Mouse (Mus musculus): ENCODE data around the gene Ogn. TPM values are rescaled to one million over a fixed set of nuclear protein-coding genes. Genes with fewer than 3 reads are reported as not detected.

The Ogn gene
- total RNA-seq, 2 experiments from 2014 or later, result 23.1 to 26.8 TPM

DNA sequence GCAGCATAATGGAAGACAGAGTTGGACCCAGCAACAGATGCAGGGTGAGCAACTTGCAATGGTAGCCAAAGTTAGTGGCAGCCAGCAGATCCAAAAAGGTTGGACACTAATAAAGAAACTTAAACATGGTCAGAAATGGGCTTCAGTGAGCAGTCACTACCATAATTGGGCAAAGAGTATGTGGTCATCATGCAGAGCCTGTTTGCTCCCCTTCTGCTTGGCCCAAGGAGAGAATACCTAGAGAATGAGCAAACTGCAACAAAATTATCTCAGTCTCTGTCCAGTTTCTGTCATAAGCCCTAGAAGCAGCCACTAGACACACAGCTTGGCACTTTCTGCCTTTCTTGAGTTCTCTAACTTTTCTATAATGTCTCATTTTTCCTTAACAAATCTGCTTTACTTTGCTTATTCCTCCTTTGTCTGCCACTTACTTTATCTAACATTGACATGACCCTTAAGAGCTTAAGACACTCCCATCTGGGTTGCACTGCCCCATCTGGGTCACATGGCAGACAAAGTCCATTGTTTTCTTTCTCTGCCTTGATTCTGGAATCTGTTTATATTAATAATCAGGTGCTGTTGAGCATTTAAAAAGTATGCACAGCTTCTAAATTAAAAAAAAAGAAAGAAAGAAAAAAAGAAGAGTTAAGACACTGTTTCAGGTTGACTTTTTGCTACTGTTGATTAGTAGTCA, 36.0 kb downstream of the Ogn start:
- DNase-seq, result no peak
- intact Hi-C loops (cut with DNase I), result loop anchor here (10.0 kb wide), 1 partner anchor 319 kb away; the partner anchor contains the start of gene Fgd3

- intact Hi-C loops (cut with DNase I), result loop anchor here (1.0 to 10.0 kb wide), 2 partner anchors 196 to 320 kb away; partner anchors contain the start of gene Fgd3
- no peak for DNase-seq
Observed at GRCm38 (mm10) chr13:49644731-49645529, 37.1 kb downstream of the Ogn start.

GRCm38 (mm10) chr13:49646019-49646418, 38.2 kb downstream of the Ogn start:
- intact Hi-C loops (cut with DNase I), result loop anchor here (10.0 kb wide), 1 partner anchor 321 kb away; the partner anchor contains the start of gene Fgd3
- no peak for DNase-seq

GRCm38 (mm10) chr13:49651136-49651535, 43.3 kb downstream of the Ogn start:
- DNase-seq, result no peak
- intact Hi-C loops (cut with DNase I), result loop anchor here (5.0 kb wide), 1 partner anchor 309 kb away; the partner anchor contains the start of gene Bicd2

DNA sequence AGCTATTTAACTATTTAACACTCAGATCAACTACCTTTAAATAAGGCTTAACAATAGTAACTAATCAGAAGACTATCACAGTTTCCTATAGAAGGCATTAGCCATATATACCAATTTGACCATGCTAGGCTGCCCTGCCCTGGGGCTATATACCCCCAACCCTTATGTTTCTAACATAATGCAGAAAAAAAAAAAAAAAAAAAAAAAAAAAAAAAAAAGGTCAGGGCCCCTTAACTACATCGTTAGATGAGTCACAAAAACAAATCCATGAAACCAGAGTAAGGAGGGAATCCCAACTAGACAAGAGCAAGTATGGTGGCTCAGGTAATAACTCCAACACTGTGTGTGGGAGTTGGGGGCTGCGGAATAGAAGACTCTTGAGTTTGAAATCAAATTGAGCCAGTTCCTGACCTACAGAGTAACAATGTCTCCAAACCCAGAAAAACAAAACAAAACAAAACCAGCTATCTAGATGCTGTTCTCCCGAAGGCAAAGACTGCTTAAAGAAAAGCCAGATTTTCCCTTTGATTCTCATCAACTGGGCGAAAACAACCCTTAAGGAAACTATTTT, 44.0 kb downstream of the Ogn start:
- intact Hi-C loops (cut with DNase I), result loop anchor here (5.0 kb wide), 1 partner anchor 310 kb away; the partner anchor contains the start of gene Bicd2
- DNase-seq, result no peak

DNA sequence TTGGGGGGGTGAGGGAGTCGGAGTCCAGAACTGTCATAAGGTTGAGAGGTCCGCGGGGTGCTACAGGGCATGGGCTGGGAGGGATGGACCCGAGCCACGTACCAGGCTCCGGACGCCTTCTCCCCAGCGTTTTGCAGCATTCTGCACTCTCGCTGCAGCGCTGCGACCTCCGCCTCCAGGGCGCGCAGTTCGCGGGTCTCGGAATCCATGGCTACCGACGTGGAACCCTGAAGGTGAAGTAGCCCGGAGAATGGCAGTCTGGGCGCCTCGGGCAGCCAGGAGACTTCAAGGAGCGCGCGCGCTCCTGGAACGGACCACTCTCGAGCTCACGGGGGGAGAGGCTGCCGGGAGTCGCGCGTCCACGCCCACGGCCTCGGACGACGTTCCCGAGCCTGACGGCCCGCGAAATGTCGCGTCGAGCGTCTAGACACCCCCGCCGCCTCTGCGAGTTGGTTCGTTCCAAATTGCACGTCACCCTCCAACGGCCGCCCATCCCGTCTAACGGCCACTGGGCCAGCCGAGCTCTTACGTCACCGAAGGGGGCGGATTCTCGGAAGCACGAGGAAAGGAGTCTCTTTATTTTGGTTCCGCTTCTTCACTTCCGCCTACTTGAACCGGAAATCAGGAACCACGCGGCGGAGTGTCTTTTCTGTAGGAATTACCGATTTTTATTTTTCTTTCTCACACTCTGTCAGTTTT, 44.8 kb downstream of the Ogn start, which contains the start of the genes Cenpp and Nol8:
Gene Cenpp (minus strand): TSS at position 305 of the 699 bp plus-strand sequence.
Gene Nol8 (plus strand): TSS at position 598 of the 699 bp plus-strand sequence.
- intact Hi-C loops (cut with DNase I), result loop anchor here (5.0 kb wide), 1 partner anchor 310 kb away; the partner anchor contains the start of gene Bicd2
- peak; percentile 99 to 100 for DNase-seq

- DNase-seq, result peak; percentile 28 to 40
- intact Hi-C loops (cut with DNase I), result loop anchor here (5.0 kb wide), 1 partner anchor 311 kb away; the partner anchor contains the start of gene Bicd2
Observed at GRCm38 (mm10) chr13:49653180-49653541, 45.3 kb downstream of the Ogn start.

Other genes with a start within 250 kb of the Ogn start
- 1 to 10 TPM; 5.3 to 5.6 TPM for gene Ippk, start 186.8 kb upstream of the Ogn start, total RNA-seq (2021)
- 1 to 10 TPM; 1.3 to 2.0 TPM for gene Tes3-ps, start 114.7 kb upstream of the Ogn start, total RNA-seq (2021)
- 1 to 10 TPM; 7.7 to 9.5 TPM for gene Ecm2, start 103.2 kb upstream of the Ogn start, total RNA-seq (2021)
- 10 to 100 TPM; 18.0 to 20.4 TPM for gene Aspn, start 63.6 kb upstream of the Ogn start, total RNA-seq (2021)
- gene Omd, start 25.6 kb upstream of the Ogn start, total RNA-seq (2021), result 1 to 10 TPM; 2.0 to 2.1 TPM
- gene Cenpp, start 44.7 kb downstream of the Ogn start, total RNA-seq (2021), result 1 to 10 TPM in 1 of 2 experiments, under 1 TPM in 1; 0.86 to 1.7 TPM
- gene Nol8, start 45.0 kb downstream of the Ogn start, total RNA-seq (2021), result 10 to 100 TPM in 1 of 2 experiments, 1 to 10 TPM in 1; 8.1 to 12.2 TPM
- 10 to 100 TPM; 75.9 to 76.2 TPM for gene Iars, start 74.1 kb downstream of the Ogn start, total RNA-seq (2021)
- not detected for gene Gm30302, start 191.0 kb downstream of the Ogn start, total RNA-seq (2021)